Mouse (Mus musculus) kidney, postnatal 14 days (tissue): ENCODE measurements around the gene Trabd2b.

ENCODE experiments used
- DNase-seq: peaks from one replicate; pipeline ENCODE4 v3.0.0; 2022; ENCODE audit warnings: mixed read lengths

Trabd2b gene

DNA sequence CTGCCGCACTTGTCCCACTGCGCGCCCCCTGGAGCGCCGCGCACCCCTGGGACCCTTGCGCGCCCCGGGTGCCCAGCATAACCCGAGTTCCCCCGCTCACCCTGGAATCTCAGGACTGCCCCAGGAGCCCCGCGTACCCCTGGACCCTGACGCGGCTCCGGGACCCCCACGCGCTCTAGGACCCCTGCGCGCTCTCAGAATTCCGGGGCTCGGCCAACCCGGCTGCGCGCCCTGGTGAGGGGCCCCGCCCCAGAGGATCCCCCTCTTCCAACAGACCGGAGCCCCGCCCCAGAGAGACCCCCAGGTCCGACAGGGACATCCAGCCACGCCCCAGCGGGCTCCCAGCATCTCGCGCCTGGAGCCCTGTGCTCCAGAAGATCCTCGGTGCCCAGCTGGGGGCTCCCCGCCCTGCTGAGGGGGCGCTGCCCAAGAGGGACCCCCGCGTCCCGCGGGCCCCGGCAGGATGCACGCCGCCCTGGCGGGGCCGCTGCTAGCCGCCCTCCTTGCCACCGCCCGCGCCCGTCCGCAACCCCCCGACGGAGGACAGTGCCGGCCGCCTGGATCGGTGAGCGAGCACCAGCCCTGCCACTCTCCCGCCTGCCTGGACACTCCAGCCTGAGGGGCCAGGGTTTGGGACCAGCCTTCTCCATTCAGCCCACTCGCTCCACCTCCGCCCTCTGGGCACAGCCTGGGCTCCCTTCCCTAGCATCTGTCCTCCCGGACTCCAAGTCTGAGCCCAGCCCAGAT, at the start of gene Trabd2b:
Gene Trabd2b, plus strand, starts transcription at position 370 of the 747 bp plus-strand sequence.
- DNase-seq: peak; percentile 46

DNA sequence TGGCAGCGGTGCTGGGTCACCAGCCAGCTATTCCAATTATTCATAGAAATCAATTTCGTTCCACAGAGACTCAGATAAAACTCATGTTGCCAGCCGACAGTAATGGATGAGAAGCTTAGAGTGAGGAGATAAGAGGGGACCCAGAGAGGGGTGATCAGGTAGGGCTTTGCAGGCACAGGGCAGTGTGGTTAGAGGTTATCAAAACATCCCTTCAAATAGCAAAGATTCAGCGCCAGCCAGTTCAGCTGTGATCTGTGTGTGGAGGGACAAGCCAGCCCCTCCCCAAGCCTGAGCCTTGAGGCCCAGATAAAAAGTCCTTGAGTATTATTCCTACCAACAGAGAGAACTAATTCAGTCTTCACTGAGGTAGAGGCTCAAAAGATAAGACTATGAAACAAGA, 49.1 kb upstream of the Trabd2b start:
- DNase-seq: no peak

DNA sequence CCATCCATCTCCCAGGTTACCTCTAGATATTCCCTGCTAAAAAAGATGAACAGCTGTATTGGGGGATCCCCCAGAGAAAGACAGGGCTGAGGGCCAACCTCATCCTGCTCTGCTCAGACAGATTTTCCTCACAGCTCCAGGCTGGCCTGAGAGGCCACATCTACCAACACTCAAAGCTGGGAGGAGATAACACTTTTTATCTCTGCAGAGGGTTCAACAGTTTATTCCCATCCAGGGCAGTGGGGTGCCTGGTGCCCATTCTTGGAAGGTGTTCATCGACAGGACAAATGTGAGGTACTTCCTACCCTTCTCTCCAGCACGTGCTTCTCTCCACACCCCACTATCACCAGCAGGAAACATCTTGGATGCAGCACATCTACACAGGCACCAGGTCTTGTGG, 47.6 kb upstream of the Trabd2b start:
- no peak for DNase-seq

DNA sequence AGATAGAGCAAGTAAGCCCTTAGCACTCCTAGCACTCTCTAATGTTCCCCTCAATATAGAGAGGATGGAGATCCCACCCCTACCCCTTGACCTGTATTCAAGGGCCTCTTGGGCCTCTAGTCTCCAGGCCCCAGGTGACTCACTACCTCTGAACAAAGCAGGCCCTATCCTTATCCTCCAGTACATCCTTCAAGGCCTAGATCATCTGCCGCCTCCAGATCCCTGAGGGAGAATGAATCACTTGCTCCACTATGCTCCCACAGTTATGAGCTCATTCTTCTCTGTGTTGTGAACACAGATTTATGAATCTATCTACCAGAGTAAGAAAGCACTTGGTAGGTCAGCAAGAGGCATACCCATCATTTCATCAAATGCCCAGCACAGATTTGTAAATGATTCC, 46.7 kb upstream of the Trabd2b start:
- DNase-seq: no peak

DNA sequence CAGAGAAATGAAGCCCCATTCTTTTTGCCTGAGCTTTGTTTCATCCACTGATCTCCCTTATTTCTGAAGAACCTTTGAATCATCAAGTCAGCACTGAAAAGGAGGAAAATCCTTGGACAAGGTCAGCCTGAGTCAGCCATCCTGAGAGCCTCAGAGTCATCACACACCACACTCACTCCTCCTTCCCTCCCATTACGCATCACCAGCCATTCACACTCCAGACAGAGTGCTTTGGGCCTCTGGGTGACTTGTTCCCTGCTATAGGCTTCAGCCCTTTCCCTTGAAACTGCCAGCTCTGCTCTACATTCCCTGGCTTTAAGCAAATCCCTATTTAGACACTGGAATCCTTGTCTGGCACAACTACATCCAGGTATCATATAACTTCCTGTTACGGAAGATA, 45.2 kb upstream of the Trabd2b start:
- no peak for DNase-seq

DNA sequence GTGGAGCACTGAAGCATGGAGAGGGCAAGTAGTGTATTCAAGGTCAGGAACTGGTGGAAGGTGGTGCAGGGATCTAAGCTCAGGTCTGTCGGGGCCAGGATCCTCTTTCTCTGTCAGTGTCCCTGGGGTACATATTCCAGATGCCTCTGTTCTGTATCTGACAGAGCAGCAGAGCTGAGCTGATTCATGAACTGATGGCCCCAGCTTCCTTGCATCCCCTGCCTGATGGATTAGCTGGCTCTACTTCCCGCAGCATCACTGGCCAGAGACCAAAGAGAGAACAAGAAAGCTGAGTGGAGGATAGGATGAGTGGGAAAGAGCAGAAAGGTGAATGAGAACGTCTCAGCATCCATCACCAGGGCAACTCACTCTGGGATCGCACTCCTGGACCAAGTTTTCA, 41.5 kb upstream of the Trabd2b start:
- no peak for DNase-seq

DNA sequence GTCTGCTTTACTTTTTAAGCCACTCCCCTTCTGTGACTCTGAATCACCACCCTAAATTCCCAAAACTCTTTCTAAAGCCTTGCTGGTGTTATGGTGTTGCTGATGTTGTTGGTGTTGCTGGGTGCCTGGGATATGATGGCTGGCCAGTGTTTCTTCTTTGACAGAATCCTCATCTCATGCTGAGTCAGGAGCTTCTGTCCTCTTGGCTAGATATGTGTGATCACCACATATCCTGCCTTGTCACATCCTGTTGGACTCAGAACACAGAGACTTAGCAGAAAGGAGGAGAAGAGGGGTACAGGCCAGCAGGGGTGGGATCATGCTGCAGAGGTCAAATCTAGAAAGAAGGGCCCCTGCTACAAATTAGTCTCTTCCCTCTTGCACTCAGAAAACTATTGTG, 40.9 kb upstream of the Trabd2b start:
- DNase-seq: no peak

DNA sequence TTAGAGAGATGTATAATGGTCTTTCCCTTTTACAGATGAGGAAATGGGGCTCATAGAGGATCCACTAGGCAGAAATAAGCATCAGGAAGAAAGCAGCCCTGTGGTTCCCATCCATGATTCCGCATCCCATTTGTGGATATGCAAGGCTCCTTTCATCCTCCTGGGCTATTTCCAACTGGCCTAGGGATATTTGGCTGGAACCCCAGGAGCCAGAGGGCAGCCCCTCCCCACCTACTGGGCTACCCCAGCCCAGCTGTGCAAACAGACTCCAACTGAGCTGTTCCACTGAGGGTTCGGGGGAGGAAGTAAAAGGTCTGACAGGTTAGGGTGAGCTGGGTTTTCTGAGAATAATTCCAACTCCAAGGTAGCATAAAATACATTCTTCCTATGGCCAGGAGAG, 39.5 kb upstream of the Trabd2b start:
- no peak for DNase-seq

DNA sequence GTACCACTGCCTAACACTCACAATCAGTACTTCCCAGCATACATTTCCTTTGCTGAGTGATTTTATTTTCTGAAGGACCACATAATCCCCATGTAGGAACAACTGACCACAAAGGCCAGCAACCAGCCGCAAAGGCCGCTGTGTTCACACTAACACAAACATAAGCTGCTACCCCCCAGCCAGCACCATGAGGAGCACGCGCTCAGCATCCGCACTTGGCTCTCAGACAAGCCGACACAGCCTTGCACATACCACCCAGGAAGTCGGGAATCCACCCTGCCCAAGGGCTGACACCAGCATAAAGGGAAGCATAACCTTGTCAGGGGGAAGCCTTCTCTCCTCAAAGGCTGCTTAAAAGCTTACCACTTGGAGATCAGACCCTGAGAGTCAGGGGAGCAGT, 38.7 kb upstream of the Trabd2b start:
- DNase-seq: no peak

DNA sequence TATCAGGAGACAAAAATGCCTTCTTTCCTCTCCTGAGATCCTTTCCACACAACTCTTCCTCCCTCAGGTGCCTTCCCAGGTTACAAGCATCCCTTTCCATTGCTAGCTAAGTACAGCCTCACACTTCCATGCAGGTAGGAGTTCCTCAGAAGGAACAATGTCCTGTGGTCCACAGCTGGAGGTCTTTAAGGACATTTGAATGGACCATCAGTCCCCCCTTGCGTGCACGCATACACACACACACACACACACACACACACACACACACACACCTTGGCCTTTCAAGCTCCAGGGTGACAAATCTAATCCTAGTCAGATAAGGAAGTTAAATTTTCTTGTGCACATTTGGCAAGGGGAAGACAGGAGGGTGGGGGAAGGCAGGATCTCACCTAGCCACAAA, 36.9 kb upstream of the Trabd2b start:
- no peak for DNase-seq

DNA sequence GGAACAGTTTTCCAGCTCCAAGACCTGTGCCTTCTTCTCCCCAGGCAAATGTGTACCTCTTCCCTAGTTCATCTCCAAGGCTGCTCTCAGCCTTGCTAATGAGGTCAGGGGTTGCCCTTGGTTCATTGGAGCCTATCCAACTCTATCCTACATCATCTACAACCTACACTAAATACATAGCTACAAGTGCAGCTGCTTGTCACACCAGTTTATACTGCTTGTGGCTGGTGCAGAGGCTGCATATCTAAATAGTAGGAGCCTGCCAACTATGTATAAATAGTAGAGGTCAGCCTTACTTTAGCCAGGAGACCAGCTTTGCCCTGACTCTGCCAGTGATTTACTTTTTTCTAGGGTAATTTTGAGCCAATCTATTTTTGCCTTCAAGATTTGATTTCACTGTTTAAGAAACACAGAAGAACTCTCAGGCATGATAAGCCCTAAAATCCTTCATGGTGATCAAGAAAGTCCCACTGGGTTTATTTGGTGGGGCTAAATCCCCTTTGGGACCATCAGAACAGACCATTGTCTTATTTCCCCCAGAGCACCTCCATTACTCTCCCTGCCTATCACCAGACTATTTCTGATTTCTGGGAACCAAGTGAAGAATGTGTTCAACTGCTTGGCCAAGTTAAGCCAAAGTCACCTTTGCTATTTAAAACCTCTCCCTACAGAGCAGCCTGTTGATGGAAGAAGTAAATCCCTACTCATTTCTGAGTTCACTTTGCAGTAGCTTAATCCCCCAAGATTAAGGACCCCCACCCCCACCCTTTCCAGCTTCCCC, 35.4 kb upstream of the Trabd2b start:
- peak; percentile 62 for DNase-seq

DNA sequence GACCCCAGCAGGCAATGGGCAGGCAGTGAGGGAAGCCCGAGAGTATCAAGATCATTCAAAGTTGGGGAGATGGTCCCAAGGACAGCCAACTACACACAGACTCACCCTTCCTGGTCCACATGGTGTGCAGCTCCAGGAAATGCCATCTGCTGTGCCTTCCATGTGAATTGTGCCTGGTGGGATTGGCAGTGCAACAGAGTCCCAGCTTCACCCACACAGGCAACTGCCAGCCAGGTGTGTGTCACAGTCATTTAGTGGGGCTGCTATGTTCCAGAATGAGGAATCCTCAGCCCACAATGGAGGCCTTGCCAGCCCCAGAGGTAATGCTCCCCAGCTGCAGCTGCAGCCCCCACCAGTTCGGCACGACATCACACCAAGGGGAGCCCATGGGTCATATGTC, 33.8 kb upstream of the Trabd2b start:
- DNase-seq: no peak

DNA sequence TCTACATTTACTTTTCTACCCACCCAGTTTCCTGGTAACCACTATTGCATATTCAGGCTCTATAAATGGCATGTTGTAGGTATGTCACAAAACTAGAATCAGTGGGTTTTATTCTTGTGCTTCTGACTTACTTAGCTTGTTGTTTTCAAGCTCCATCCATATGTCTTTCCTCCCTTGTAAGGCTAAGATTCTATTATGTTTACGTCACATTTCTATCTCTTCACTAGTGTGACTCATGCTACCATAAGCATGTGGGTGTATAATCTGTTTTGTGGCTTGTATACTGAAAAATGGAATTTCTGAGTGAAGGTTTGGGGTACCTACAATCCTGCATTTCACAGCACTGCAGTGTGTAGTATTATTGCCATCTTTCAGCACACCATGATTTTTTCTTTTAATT, 32.2 kb upstream of the Trabd2b start:
- DNase-seq: no peak

DNA sequence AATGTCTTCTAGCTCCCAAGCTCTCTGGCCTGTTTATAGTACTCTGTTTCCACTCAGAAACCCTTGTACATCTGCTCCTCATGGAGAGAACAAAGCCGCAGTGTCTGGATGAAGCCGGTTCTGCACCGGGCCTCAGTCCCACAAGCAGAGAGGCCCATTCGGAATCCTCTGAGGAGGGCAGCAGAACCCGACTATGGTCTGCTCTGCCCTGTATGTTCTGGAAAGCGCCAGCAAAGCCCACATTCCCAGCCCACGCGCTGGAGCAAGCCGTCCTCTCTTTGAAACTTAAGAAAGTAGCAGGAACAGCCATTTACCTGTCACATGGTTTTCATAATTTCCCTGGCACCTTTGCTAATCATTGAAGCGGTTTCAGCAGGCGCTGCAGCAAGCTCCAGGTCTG, 29.0 kb upstream of the Trabd2b start:
- peak; percentile 66 for DNase-seq

DNA sequence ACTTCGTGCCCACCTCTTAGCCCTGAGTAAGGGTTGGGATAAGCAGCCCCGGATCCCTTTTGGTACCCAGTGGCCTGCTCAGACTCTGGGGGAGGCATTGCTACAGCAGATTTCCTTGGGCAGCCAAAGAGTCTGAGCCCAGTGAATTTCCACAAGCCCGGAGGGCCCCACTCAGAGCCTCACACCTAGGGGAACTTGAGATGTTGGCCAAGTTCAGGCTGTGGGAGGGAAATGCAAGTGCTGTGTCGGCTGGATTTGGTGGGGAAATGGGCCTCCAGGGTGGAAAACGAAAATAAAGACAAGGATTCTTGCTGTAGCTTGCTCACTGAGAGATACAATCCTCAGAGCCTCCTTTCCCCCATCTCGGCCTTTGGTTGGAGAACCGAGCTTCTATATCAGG, 28.0 kb upstream of the Trabd2b start:
- DNase-seq: peak; percentile 8

DNA sequence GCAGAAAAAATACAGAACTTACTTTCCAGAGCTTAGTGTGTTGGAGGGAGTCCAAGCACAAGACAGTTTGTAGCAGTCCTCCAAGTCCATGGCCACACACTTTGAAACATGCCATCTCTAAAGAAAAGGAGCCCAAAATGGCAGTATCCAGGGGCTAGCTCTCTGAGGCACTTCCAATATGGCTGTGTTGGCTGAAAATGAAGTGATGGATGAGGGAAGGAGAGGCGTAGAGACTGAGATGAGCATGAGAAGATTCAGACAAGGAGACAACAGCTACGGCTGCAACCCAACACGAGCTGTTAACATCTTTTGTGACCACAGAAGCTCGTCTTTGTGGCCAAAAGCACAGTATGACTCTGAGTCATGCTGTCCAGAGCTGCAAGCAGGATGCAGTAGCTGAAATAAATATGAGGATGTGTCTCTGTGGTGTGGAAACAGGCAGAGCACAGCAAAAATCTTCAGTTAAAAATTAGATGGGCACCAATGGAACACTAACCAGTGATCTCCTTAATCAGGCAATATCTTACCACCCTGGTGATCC, 27.0 kb upstream of the Trabd2b start:
- no peak for DNase-seq

DNA sequence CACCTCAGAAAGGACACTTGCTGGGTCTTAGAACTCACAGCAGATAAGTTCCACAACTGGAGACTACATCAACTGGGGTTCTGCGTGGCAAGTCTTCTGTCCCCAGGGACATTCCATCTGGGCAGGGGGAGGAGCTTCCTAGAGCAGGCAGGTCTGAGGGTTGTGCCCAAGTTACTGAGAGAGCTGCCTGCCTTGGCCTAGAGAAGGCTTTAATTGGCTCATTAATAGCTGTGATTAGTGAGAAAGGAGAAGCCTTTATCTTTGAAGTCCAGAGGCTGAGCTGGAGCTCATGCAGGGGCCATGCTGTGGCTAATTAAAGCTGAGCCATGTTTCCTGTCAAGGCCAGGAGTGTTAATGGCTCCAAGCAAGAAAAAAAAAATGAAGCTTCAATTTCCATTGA, 23.9 kb upstream of the Trabd2b start:
- no peak for DNase-seq

DNA sequence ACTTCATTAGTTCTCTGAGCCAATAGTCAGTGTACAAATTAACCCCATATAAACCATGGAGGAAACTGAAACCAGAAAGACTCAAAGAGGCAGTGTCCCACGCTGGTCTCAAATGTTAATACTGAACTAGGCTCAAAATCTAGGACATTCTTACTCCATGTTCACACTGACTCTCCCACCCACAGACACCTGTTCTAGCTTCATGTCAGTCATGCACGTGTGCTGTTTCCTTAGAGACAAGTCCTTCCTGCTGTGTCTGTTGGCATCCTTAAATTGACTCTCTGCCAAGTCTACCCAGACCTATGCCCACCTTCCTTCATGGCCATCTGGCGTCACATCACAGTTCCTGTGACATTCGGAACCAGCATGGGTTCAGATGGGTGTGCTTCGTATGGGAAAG, 21.3 kb upstream of the Trabd2b start:
- DNase-seq: no peak

DNA sequence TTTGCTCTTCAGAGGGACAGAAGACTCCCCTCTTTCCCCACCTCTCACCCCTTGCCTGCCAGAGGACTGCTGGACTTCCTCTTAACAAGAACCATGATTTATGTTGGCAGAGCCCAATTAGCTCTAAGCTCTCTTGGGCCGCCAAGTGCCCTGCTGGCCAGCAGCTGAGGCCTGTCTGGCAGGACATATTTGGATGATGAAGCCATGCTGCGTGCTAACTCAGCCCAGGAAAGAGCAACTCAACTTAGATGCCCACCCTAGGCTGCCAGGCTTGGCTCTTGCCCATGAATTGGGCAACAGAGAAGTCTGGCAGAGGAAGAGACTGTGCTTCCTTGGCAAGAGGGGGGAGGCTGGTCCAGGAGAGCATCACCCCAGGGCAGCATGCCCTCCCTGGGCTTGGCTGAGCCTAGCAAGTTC, 20.1 kb upstream of the Trabd2b start:
- no peak for DNase-seq

DNA sequence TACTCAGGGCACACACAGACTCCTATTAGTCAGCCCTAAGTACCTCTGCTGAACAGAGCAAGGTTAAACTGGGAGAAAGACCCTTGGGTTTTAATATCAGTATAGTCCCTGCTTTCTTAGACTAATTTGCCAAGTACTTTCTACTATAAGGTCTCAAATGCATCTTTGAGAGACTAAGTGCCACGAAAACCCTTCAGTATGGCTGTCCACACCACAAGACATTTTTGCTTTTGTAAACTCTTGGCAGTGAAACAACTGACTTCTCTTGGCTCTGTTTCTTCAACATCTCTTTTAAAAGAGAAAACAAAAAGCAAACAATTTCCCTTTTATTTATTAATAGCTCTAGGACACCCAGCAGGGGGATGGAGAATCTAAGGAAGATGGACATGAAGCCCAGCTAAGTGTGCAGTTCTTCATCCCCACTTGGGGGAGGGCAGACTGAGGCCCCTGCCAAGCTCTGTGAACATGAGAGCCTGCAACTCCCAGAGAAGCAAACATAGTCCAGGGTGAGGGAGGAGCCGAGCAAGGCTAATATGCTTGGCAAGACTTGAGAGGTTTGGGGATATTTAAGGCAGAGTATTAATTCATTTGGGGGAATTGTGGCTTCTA, 18.9 kb upstream of the Trabd2b start:
- no peak for DNase-seq

DNA sequence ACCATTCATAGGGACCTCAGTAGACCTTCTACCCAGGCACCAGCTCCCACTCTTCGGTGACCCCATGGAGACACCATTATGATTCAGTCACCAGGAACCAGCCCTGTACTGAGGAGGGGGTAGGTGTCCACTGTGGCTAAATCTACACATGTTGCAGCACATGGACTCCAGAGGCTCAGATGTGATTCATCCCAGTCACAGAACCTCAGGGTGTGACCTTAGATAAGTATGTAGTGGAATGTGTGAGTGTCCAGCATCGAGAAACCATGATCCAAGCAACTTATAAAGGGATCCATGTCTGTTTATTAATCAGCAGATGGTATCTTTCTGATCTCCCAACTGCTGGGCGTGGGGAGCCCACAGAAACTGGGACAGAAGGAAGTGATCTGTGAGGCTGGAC, 18.2 kb upstream of the Trabd2b start:
- no peak for DNase-seq

DNA sequence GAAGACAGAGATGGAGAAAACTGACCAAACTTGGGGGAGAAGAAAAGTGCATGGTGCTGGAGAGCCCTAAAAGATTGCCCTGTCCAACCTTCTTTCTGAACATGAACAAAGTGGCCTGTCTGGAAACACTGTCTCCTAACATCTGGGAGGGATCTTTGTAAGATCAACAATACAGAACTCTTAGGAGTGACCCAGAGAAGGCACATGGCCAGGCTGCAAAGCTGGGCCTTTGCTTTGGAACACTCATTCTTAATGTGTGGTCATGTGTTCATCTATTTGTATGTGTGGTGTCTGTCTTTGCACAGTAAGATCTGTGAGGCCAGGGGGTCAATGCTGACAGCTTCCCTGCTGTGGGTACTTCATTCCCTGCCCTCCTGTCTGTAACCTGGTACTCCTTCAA, 16.9 kb upstream of the Trabd2b start:
- no peak for DNase-seq

DNA sequence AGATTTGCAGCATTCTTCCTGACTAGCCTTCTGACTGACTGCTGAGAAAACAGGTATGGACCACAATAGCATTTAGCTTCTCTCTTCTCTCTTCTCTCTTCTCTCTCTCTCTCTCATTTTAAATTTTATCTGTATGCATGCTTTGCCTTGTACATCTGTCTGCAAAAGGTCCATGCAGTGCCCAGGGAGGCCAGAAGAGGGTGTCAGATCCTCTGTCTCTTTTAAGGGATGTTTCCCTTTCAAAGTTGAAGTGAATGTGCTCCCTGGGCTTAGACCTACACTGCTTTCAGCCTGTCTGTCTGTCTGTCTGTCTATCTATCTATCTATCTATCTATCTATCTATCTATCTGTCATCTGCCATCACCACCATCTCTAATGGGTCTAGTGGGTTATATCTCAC, 8.9 kb upstream of the Trabd2b start:
- DNase-seq: peak; percentile 38

DNA sequence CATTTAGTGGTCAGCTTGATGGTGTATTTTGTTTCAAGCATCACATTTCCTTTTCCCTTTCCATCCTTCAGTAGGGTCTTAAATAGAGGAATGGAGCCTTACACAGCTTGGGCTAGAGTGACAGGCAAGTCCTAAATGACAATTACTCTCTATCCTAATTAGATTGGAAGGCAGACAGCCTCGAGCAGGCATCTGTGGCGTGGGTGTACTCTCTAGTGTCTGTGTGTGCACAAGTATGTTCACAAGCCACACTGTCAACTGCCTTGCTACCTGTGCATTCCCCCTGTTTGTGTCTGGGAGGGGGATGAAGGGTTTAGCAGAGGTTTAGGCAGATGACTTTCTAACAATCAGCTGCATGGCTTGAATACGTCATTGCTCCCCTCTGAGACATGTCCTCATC, 6.7 kb upstream of the Trabd2b start:
- DNase-seq: no peak
